Mouse (Mus musculus): ENCODE results near the gene Ppp1r12c.

Ppp1r12c gene

GRCm38 (mm10) chr7:4492284-4493224 lies 8.9 kb downstream of the Ppp1r12c start:
- DNase-seq (ENCODE audit: extremely low spot score, low spot score), result no peak

GRCm38 (mm10) chr7:4491308-4491707 lies 10.2 kb downstream of the Ppp1r12c start:
- no peak for DNase-seq (ENCODE audit: extremely low spot score, low spot score)

- DNase-seq (ENCODE audit: extremely low spot score, low spot score), result no peak
These were observed 19.2 kb downstream of the Ppp1r12c start for GRCm38 (mm10) chr7:4482281-4482680.

GRCm38 (mm10) chr7:4479674-4480073 lies 21.8 kb downstream of the Ppp1r12c start:
- DNase-seq (ENCODE audit: extremely low spot score, low spot score), result peak; percentile 54

- no peak for DNase-seq (ENCODE audit: extremely low spot score, low spot score)
These were observed 22.6 kb downstream of the Ppp1r12c start for GRCm38 (mm10) chr7:4478796-4479291.

- DNase-seq (ENCODE audit: extremely low spot score, low spot score), result peak; percentile 84
These were observed 23.3 kb downstream of the Ppp1r12c start for GRCm38 (mm10) chr7:4478021-4478795.

DNA sequence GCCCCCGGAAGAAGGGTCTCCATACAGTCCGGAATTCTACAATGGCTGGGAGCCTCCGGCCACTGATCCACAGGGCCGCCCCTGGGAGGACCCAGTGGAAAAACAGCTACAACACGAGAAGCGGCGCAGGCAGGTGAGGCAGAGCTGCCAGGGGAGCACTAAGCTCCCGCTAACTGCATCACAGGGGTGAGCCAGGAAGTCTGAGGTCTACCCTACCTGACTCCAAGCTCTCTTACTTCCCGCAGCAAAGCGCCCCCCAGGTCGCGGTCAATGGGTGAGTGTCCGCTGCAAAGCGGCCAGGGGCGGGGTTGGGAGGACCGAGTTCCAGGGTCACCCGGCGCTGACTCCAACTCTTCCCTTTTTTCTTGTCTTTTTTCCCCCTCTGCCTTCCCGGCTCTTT lies 27.5 kb downstream of the Ppp1r12c start:
- no peak for DNase-seq (ENCODE audit: extremely low spot score, low spot score)

DNA sequence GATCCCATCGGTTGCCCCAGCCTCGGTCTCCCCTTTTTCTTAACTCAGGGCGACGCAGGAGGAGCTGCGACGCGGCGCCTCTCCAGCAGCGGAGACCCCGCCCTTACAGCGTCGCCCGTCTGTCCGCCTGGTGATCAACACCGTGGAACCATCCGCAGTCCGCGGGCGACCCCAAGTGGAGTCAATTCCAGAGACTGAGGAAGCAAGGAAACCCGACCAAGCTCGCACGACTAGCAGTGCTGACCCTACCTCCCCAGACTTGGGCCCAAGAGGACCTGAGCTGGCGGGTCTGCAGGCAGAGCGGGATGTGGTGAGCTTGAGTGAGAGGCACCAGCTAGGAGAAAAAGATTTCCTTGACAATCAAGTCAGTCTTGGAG lies 30.3 kb downstream of the Ppp1r12c start:
- peak; percentile 81 for DNase-seq (ENCODE audit: extremely low spot score, low spot score)

- peak; percentile 69 for DNase-seq (ENCODE audit: extremely low spot score, low spot score)
These were observed 31.0 kb downstream of the Ppp1r12c start for GRCm38 (mm10) chr7:4470275-4471178.

DNA sequence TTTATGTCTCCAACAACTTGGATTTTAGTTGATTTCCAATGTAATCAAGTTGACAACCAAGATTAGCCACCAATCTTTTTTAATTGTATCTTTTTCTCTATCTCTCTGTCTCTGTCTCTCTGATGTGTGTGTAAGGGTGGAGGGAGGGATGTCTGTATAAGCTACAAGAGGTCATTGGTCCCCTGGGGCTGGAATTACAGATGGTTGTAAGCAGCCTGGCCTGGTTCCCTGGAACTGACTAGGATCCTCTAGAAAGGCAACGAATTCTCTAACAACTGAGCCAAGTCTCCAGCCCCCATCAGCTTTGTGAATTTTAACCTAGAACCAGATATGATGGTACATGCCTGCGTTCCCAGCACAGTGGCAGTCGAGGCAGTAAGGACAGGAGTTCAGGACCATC lies 33.7 kb downstream of the Ppp1r12c start:
- no peak for DNase-seq (ENCODE audit: extremely low spot score, low spot score)

GRCm38 (mm10) chr7:4464194-4464824 lies 37.2 kb downstream of the Ppp1r12c start:
- no peak for DNase-seq (ENCODE audit: extremely low spot score, low spot score)

- DNase-seq (ENCODE audit: extremely low spot score, low spot score), result no peak
These were observed 40.7 kb downstream of the Ppp1r12c start, which contains the start of gene Eps8l1 for GRCm38 (mm10) chr7:4460576-4461434. Gene Eps8l1, plus strand, starts transcription at chr7:4460674.

- no peak for DNase-seq (ENCODE audit: extremely low spot score, low spot score)
These were observed 48.8 kb downstream of the Ppp1r12c start for GRCm38 (mm10) chr7:4452644-4453043.

DNA sequence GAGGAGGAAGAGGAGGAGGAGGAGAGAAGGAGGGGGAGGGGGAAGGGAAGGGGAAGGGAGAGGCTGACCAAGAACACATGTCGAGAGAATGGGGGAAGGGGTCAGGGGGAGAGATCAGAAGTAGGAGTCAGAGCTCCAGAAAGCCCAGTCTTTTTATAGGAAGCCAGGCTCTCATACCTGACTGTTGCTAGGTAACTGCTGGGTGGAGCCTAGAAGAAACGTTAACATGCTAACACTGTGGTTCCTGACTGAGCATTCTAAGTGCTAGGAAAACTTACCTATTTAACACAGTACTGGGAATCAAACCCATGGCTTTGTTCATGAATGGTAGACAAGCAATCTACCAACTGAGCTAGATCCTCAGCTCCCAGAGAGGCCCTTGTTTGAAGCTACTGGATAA lies 52.3 kb downstream of the Ppp1r12c start:
- DNase-seq (ENCODE audit: extremely low spot score, low spot score), result no peak

DNA sequence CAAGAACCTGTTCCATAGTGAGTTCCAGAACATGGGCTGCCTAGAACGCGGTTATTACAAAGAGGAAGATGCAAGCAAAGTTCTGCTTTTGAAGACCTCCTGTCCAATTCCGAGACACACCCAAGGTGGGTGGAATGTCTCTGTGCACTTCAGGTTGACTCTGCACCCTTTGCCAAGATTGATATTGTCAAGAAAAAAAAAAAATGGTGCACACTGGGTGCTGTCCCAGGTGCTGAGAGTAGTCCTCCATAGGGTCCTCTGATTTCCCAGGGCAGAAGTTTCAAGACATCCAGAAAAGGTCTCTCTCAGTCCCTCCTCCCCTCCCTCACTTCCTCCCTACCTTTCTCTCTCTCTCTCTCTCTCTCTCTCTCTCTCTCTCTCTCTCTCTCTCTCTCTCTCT lies 53.0 kb downstream of the Ppp1r12c start:
- DNase-seq (ENCODE audit: extremely low spot score, low spot score), result no peak

- DNase-seq (ENCODE audit: extremely low spot score, low spot score), result no peak
These were observed 54.3 kb downstream of the Ppp1r12c start for GRCm38 (mm10) chr7:4447138-4447537.

DNA sequence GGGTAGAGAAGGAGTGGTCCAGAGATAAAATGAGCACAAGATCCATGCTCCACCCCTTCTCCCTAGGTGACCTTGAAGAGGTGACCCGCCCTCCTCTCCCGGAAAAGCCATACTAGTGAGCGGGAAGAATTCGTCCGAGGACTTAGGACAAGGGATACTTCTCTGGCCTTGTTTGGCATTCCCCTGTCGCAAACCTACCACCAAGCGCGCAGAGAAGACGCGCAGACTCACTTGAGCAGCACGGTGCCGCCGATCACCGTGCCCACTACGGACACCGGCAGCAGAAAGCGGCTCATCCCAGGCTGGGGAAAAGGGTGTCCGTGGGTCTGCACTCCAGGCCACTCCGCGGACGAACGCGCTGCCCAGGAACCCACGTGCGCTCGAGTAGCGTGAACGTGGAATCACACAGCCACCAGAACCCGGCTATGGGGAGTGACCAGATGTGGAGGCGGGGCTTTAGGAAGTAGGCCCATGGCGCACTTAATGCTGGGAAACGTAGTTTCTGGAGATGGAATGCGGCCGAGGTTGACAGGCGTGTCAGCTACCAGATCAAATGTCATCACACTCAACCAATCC lies 56.2 kb downstream of the Ppp1r12c start, which contains the start of gene Rdh13:
Gene Rdh13, minus strand, starts transcription at position 434 of the 576 bp plus-strand sequence.
- DNase-seq (ENCODE audit: extremely low spot score, low spot score), result peak; percentile 87

DNA sequence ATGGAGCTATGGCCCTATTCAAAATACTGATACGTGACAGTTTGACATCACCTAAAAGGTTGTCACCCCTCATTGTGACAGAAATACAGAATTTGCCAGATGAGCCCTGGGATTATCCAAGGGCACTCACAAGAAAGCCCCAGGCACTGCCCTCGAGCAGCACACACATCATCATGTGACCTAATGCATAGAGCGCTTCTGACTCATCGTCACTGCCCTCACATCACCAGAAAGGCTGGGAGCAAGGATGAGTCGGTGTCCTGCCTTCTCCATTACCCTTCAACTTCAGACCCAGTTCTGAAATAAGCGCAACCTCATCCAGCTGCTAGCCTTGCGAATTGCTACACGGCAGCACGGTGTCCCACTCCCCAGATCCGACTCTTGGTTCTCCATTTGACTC lies 60.9 kb downstream of the Ppp1r12c start:
- DNase-seq (ENCODE audit: extremely low spot score, low spot score), result no peak

GRCm38 (mm10) chr7:4437721-4438120 lies 63.8 kb downstream of the Ppp1r12c start:
- DNase-seq (ENCODE audit: extremely low spot score, low spot score), result no peak
